Mouse (Mus musculus) left cerebral cortex, postnatal 4 days (tissue): ENCODE data around the gene Kiss1. TPM values are rescaled to one million over a fixed set of nuclear protein-coding genes. Genes with fewer than 3 reads are reported as not detected.
"Not testable (repeated sequence)": the region's sequence is repeated elsewhere in the genome, so short reads cannot be mapped to it uniquely, and the experiment has no call there.

ENCODE experiments used
- DNase-seq: peaks from one replicate; pipeline ENCODE4 v3.0.0-alpha.2; 2022
- intact Hi-C: fragments of 180-260 bp; cut with DNase I; formaldehyde crosslinking; loops from one replicate; pipeline ENCODE4 v1.15.1; 2025
- total RNA-seq, 2 experiments: library from RNA; stranded (reverse); gene quantifications; 2 replicates each; pipeline ENCODE4 v1.2.3; 2021

The Kiss1 gene
- total RNA-seq, 2 experiments from 2014 or later: not detected

GRCm38 (mm10) chr1:133315775-133316174 is 5.9 kb upstream of the Kiss1 start:
- no peak for DNase-seq
- intact Hi-C loops: loop anchor here (2.0 to 10.0 kb wide), 2 partner anchors 39 to 299 kb away; partner anchors contain the start of gene Snrpe

- intact Hi-C loops: loop anchor here (10.0 kb wide), 1 partner anchor 298 kb away; the partner anchor contains the start of gene Snrpe
- DNase-seq: no peak
Observed at GRCm38 (mm10) chr1:133316577-133316976, 5.1 kb upstream of the Kiss1 start.

GRCm38 (mm10) chr1:133317149-133317548 is 4.5 kb upstream of the Kiss1 start:
- no peak for DNase-seq
- intact Hi-C loops: loop anchor here (10.0 kb wide), 1 partner anchor 298 kb away; the partner anchor contains the start of gene Snrpe

GRCm38 (mm10) chr1:133323333-133323732 is 1.7 kb downstream of the Kiss1 start:
- DNase-seq: no peak
- intact Hi-C loops: no loop called here

- intact Hi-C loops: no loop called here
- DNase-seq: no peak
Observed at GRCm38 (mm10) chr1:133325951-133326350, 4.3 kb downstream of the Kiss1 start.

GRCm38 (mm10) chr1:133327094-133327493 is 5.4 kb downstream of the Kiss1 start:
- intact Hi-C loops: no loop called here
- DNase-seq: no peak

- intact Hi-C loops: no loop called here
- no peak for DNase-seq
Observed at GRCm38 (mm10) chr1:133328299-133328795, 6.7 kb downstream of the Kiss1 start.

- DNase-seq: peak; percentile 42
- intact Hi-C loops: no loop called here
Observed at GRCm38 (mm10) chr1:133328896-133329637, 7.4 kb downstream of the Kiss1 start.

GRCm38 (mm10) chr1:133329638-133329964 is 7.9 kb downstream of the Kiss1 start:
- DNase-seq: no peak
- intact Hi-C loops: no loop called here

GRCm38 (mm10) chr1:133331142-133331541 is 9.5 kb downstream of the Kiss1 start:
- intact Hi-C loops: no loop called here
- DNase-seq: no peak

GRCm38 (mm10) chr1:133332656-133333430 is 11.2 kb downstream of the Kiss1 start:
- intact Hi-C loops: no loop called here
- no peak for DNase-seq

- DNase-seq: no peak
- intact Hi-C loops: no loop called here
Observed at GRCm38 (mm10) chr1:133333937-133334336, 12.3 kb downstream of the Kiss1 start.

- DNase-seq, intact Hi-C loops: not testable (repeated sequence)
Observed at GRCm38 (mm10) chr1:133340403-133340802, 18.7 kb downstream of the Kiss1 start.

GRCm38 (mm10) chr1:133344357-133344756 is 22.7 kb downstream of the Kiss1 start:
- no peak for DNase-seq
- intact Hi-C loops: no loop called here

- intact Hi-C loops: no loop called here
- no peak for DNase-seq
Observed at GRCm38 (mm10) chr1:133346531-133346930, 24.9 kb downstream of the Kiss1 start.

- intact Hi-C loops: no loop called here
- DNase-seq: no peak
Observed at GRCm38 (mm10) chr1:133347226-133347625, 25.6 kb downstream of the Kiss1 start.

- DNase-seq: no peak
- intact Hi-C loops: no loop called here
Observed at GRCm38 (mm10) chr1:133347693-133348520, 26.2 kb downstream of the Kiss1 start.

GRCm38 (mm10) chr1:133350210-133350609 is 28.5 kb downstream of the Kiss1 start, which contains the start of gene Ren1:
TSS of gene Ren1 (plus strand) at chr1:133350510.
- DNase-seq: no peak
- intact Hi-C loops: loop anchor here (5.0 kb wide), 1 partner anchor 173 kb away; no protein-coding TSS in a partner anchor

GRCm38 (mm10) chr1:133351762-133352161 is 30.1 kb downstream of the Kiss1 start:
- intact Hi-C loops: loop anchor here (5.0 kb wide), 1 partner anchor 174 kb away; no protein-coding TSS in a partner anchor
- no peak for DNase-seq

GRCm38 (mm10) chr1:133353371-133353809 is 31.7 kb downstream of the Kiss1 start:
- intact Hi-C loops: loop anchor here (5.0 kb wide), 1 partner anchor 176 kb away; no protein-coding TSS in a partner anchor
- peak; percentile 87 for DNase-seq
